Mouse (Mus musculus) layer of hippocampus, postnatal 14 days (tissue): ENCODE results near the gene Asic3. TPM values are rescaled to one million over a fixed set of nuclear protein-coding genes. Genes with fewer than 3 reads are reported as not detected.

Source experiments
- DNase-seq, 2 experiments: peaks; one replicate each; pipeline ENCODE4 v3.0.0; 2021 to 2022; ENCODE audit warnings: low spot score in 2 of 2, mixed read lengths in 1 of 2
- total RNA-seq, 2 experiments: library from RNA; stranded (reverse); gene quantifications; 2 replicates each; pipeline ENCODE4 v1.2.3; 2021

Gene Asic3
- total RNA-seq, 2 experiments from 2014 or later = 0.18 TPM; not detected in 1

- no peak for DNase-seq
These were observed 33.4 kb downstream of the Asic3 start for GRCm38 (mm10) chr5:24446630-24447029.

GRCm38 (mm10) chr5:24447624-24448298, 34.6 kb downstream of the Asic3 start, which contains the start of gene Tmub1:
Gene Tmub1 (minus strand): TSS chr5:24447854.
- peak; percentile 81 to 83 for DNase-seq

GRCm38 (mm10) chr5:24451264-24452029, 38.3 kb downstream of the Asic3 start:
- peak; percentile 73 to 88 for DNase-seq

DNA sequence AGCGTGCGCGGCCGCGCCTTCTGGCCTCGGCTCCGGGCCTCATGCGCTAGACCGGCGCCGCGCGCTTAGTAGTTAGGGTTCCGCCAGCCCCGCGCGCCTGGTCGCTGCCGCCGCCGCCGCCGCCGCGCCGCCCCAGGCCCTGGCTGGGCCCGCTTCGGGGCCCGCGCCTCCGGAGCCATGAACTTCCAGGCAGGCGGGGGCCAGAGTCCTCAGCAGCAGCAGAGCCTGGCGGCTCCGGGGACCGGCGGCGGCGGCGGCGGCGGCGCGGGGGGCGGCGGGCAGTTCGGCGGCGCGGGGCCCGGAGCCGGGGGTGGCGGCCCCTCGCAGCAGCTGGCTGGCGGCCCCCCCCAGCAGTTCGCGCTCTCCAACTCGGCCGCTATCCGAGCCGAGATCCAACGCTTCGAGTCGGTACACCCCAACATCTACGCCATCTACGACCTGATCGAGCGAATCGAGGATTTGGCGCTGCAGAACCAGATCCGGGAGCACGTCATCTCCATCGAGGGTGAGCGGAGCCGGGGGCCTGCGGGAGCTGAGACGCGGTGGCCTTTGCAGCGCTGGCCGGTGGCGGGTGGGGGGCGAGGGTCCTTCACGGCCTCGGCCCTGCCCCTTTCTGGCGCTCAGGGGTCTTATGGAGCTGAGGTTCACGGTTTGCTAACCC, 39.0 kb downstream of the Asic3 start, which contains the start of gene Agap3:
Gene Agap3 (plus strand): TSS at position 148 of the 661 bp plus-strand sequence.
- peak in 1 of 2 experiments; percentile 50 for DNase-seq

DNA sequence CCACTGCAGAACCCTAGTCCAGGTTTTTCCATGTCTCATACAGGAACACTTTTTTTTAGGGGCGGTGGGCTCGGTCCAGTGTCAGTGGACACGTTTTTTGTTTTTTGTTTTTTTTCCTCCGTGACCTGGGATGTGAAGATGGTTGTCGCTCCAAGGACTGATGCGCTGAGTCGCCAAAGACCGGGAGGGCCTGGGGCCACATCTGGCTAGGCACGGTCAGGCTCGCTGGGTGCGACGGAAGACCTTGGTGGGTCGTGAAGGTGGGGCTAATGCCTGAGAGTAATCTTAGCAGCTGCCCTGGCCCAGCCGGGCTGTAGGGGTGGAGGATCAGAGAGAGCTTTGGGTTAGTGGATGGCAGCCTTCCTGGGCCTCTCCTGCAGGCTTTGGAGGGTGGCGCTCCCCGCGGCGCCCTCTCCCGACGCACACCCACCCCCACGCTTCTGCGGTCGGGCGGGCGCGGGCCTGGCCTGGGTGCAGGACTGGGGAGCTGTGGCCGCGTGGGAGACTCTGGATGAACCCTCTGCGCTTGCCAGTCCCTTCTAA, 39.6 kb downstream of the Asic3 start:
- no peak for DNase-seq

DNA sequence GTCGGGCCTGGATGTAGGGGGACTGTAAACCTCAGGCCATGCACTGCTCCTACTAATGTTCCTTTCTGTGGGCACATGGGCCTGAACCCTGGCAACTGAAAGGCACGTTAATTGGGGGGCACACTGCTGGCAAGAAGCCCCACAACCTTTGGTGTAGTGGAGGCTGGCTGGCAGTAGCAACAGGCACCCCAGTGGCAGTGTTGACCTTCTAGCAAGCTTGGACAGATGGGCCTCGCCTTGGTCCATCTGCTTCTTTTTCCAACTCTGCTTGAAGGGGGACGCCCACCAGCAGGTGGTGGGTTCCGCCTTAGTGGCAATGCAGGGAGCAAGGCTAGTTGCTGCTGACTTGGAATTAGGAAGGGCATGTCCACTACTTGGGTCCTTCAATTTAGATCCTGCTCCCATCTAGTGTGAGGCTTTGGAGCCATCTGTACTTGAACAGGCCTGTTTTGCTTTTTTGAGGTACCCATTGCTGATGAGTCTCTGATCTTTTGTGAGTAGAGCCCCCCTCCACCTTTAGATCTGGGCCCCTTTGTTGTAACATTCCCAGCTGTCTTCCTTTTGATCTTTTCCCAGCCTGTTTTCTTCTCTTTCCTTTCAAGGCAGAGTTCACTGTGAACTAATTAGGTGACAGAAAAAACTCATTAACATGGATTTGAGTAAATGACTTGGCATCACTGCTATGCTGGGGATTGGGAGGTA, 40.2 kb downstream of the Asic3 start:
- DNase-seq = peak; percentile 28 to 56

DNA sequence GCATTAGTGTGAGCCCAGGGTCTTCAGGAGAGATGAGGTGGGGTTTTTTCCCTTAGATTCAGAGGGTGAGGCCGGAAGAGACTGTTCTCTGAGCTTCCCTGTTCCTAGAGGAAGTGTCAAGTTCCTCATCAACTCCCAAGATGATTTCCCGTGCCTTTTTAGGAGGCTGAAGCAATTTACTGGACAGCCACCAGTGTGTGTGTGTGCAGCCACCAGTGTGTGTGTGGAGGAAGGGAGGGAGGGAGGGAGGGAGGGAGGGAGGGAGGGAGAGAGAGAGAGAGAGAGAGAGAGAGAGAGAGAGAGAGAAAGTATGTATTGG, 40.8 kb downstream of the Asic3 start:
- DNase-seq = no peak

- DNase-seq = no peak
These were observed 41.9 kb downstream of the Asic3 start for GRCm38 (mm10) chr5:24455076-24455475.

GRCm38 (mm10) chr5:24455613-24456012, 42.4 kb downstream of the Asic3 start:
- DNase-seq = no peak

GRCm38 (mm10) chr5:24466762-24467161, 53.6 kb downstream of the Asic3 start:
- DNase-seq = no peak

Other genes with a start within 250 kb of the Asic3 start
- gene Nupl2, start 248.4 kb upstream of the Asic3 start, total RNA-seq = 10 to 100 TPM in 1 of 2 experiments, 1 to 10 TPM in 1; 7.6 to 11.8 TPM
- 10 to 100 TPM; 17.9 to 19.2 TPM for gene Kcnh2, start 61.8 kb upstream of the Asic3 start, total RNA-seq
- 1 to 10 TPM; 9.4 to 10.0 TPM for gene Nos3, start 48.6 kb upstream of the Asic3 start, total RNA-seq
- 1 to 10 TPM; 2.8 to 3.4 TPM for gene Atg9b, start 21.2 kb upstream of the Asic3 start, total RNA-seq
- 10 to 100 TPM; 43.0 to 54.1 TPM for gene Abcb8, start 19.7 kb upstream of the Asic3 start, total RNA-seq
- gene Cdk5, start 10.1 kb downstream of the Asic3 start, total RNA-seq = 100 to 1,000 TPM; 127 to 133 TPM
- gene Slc4a2, start 10.4 kb downstream of the Asic3 start, total RNA-seq = 10 to 100 TPM; 33.0 to 45.8 TPM
- gene Fastk, start 31.9 kb downstream of the Asic3 start, total RNA-seq = 100 to 1,000 TPM; 113 to 116 TPM
- 10 to 100 TPM; 23.1 to 27.5 TPM for gene Tmub1, start 34.5 kb downstream of the Asic3 start, total RNA-seq
- gene Agap3, start 38.8 kb downstream of the Asic3 start, total RNA-seq = 100 to 1,000 TPM; 540 to 568 TPM
- gene Gbx1, start 113.8 kb downstream of the Asic3 start, total RNA-seq = not detected
- under 1 TPM; 0.28 to 0.33 TPM for gene Asb10, start 127.6 kb downstream of the Asic3 start, total RNA-seq
- not detected for gene 4931409K22Rik, start 143.4 kb downstream of the Asic3 start, total RNA-seq
- 10 to 100 TPM; 59.9 to 61.5 TPM for gene Abcf2, start 164.1 kb downstream of the Asic3 start, total RNA-seq
- gene Chpf2, start 173.3 kb downstream of the Asic3 start, total RNA-seq = 10 to 100 TPM; 64.3 to 73.2 TPM
- 100 to 1,000 TPM; 112 to 113 TPM for gene Smarcd3, start 211.0 kb downstream of the Asic3 start, total RNA-seq